Mouse (Mus musculus) lung, postnatal 0 days (tissue): Measurements from ENCODE around the gene Atl3.

Experiments
- CTCF ChIP-seq: IDR thresholded peaks from 2 replicates; pipeline ENCODE4 v1.5.1; 2016; ENCODE audit warnings: antibody characterized with exemption, mild to moderate bottlenecking
- EP300 ChIP-seq: IDR thresholded peaks from 2 replicates; pipeline ENCODE4 v1.6.1; 2016; ENCODE audit warnings: antibody characterized with exemption, mild to moderate bottlenecking, control low read depth

GRCm38 (mm10) chr19:7482599-7483511, 11.0 kb upstream of the Atl3 start, which contains the start of gene Rtn3:
- TF ChIP-seq CTCF (no peak), EP300 (no peak)
